Mouse (Mus musculus): ENCODE measurements around the gene Nf1. TPM values are rescaled to one million over a fixed set of nuclear protein-coding genes. Genes with fewer than 3 reads are reported as not detected.
"Not testable (repeated sequence)": the region's sequence is repeated elsewhere in the genome, so short reads cannot be mapped to it uniquely, and the experiment has no call there.

Nf1 gene
- total RNA-seq (2015; ENCODE audit: low replicate concordance) (2.7 and 7.1 TPM in 2 replicates), total RNA-seq (2017; ENCODE audit: low replicate concordance) (2.1 and 2.5 TPM in 2 replicates)

GRCm38 (mm10) chr11:79339234-79339807 lies at the start of gene Nf1:
Gene Nf1, plus strand, starts transcription at chr11:79339693.
- ATAC-seq (replicated peaks; ENCODE audit: low FRiP score, poor library complexity, severe bottlenecking) = peak; percentile 93

GRCm38 (mm10) chr11:79290473-79290872 lies 49.0 kb upstream of the Nf1 start:
- ATAC-seq (replicated peaks; ENCODE audit: low FRiP score, poor library complexity, severe bottlenecking) = no peak

GRCm38 (mm10) chr11:79291651-79292050 lies 47.8 kb upstream of the Nf1 start:
- ATAC-seq (replicated peaks; ENCODE audit: low FRiP score, poor library complexity, severe bottlenecking) = no peak

GRCm38 (mm10) chr11:79292130-79292529 lies 47.4 kb upstream of the Nf1 start:
- no peak; the same call in 1 of the 2 replicates for ATAC-seq (replicated peaks; ENCODE audit: low FRiP score, poor library complexity, severe bottlenecking)

- ATAC-seq (replicated peaks; ENCODE audit: low FRiP score, poor library complexity, severe bottlenecking) = no peak
Observed at GRCm38 (mm10) chr11:79293025-79293424, 46.5 kb upstream of the Nf1 start.

GRCm38 (mm10) chr11:79293971-79294370 lies 45.5 kb upstream of the Nf1 start:
- ATAC-seq (replicated peaks; ENCODE audit: low FRiP score, poor library complexity, severe bottlenecking) = no peak

- ATAC-seq (replicated peaks; ENCODE audit: low FRiP score, poor library complexity, severe bottlenecking) = peak; percentile 68
Observed at GRCm38 (mm10) chr11:79296167-79296566, 43.3 kb upstream of the Nf1 start.

- no peak for ATAC-seq (replicated peaks; ENCODE audit: low FRiP score, poor library complexity, severe bottlenecking)
Observed at GRCm38 (mm10) chr11:79296856-79297491, 42.5 kb upstream of the Nf1 start, which contains the start of gene Gm9964. Gene Gm9964, minus strand, starts transcription at chr11:79296906.

- no peak for ATAC-seq (replicated peaks; ENCODE audit: low FRiP score, poor library complexity, severe bottlenecking)
Observed at GRCm38 (mm10) chr11:79299719-79300431, 39.6 kb upstream of the Nf1 start.

- ATAC-seq (replicated peaks; ENCODE audit: low FRiP score, poor library complexity, severe bottlenecking) = no peak
Observed at GRCm38 (mm10) chr11:79303109-79303508, 36.4 kb upstream of the Nf1 start.

- ATAC-seq (replicated peaks; ENCODE audit: low FRiP score, poor library complexity, severe bottlenecking) = not testable (repeated sequence)
Observed at GRCm38 (mm10) chr11:79304245-79304644, 35.2 kb upstream of the Nf1 start.

GRCm38 (mm10) chr11:79305697-79306340 lies 33.7 kb upstream of the Nf1 start:
- no peak for ATAC-seq (replicated peaks; ENCODE audit: low FRiP score, poor library complexity, severe bottlenecking)

GRCm38 (mm10) chr11:79306510-79306909 lies 33.0 kb upstream of the Nf1 start:
- no peak for ATAC-seq (replicated peaks; ENCODE audit: low FRiP score, poor library complexity, severe bottlenecking)

- ATAC-seq (replicated peaks; ENCODE audit: low FRiP score, poor library complexity, severe bottlenecking) = no peak
Observed at GRCm38 (mm10) chr11:79306996-79307395, 32.5 kb upstream of the Nf1 start.

- ATAC-seq (replicated peaks; ENCODE audit: low FRiP score, poor library complexity, severe bottlenecking) = no peak
Observed at GRCm38 (mm10) chr11:79307560-79308200, 31.8 kb upstream of the Nf1 start.

GRCm38 (mm10) chr11:79310467-79310866 lies 29.0 kb upstream of the Nf1 start:
- ATAC-seq (replicated peaks; ENCODE audit: low FRiP score, poor library complexity, severe bottlenecking) = no peak

GRCm38 (mm10) chr11:79316807-79317345 lies 22.6 kb upstream of the Nf1 start:
- no peak for ATAC-seq (replicated peaks; ENCODE audit: low FRiP score, poor library complexity, severe bottlenecking)

- ATAC-seq (replicated peaks; ENCODE audit: low FRiP score, poor library complexity, severe bottlenecking) = no peak
Observed at GRCm38 (mm10) chr11:79319807-79320206, 19.7 kb upstream of the Nf1 start.

- no peak for ATAC-seq (replicated peaks; ENCODE audit: low FRiP score, poor library complexity, severe bottlenecking)
Observed at GRCm38 (mm10) chr11:79323985-79324685, 15.4 kb upstream of the Nf1 start.
